Mouse (Mus musculus): Measurements from ENCODE around the gene Babam2. TPM values are rescaled to one million over a fixed set of nuclear protein-coding genes. Genes with fewer than 3 reads are reported as not detected.

Babam2 gene
- polyA plus RNA-seq, 1 experiment = 7.0 TPM

- H3K4me1 ChIP-seq (ENCODE audit: control insufficient read depth) = no peaks in the 10 kb centered on the region
- TF ChIP-seq TAL1 (IDR thresholded peaks at IDR 0.05; ENCODE audit: low read length) = no peak
- no peak for TF ChIP-seq GATA1 (IDR thresholded peaks at IDR 0.05; ENCODE audit: low read length)
- H3K27me3 ChIP-seq (ENCODE audit: control insufficient read depth) = no peaks in the 10 kb centered on the region
- no peak overlapping the region for H3K4me3 ChIP-seq (replicated peaks)
- H3K36me3 ChIP-seq (ENCODE audit: control insufficient read depth) = no peaks in the 10 kb centered on the region
- no peaks in the 10 kb centered on the region for H3K9me3 ChIP-seq (ENCODE audit: control insufficient read depth, low read length)
Observed at GRCm38 (mm10) chr5:31936523-31936922, 239.0 kb downstream of the Babam2 start.

- Histone ChIP-seq H3K9me3 (ENCODE audit: control insufficient read depth, low read length) (no peaks in the 10 kb centered on the region), H3K4me1 (ENCODE audit: control insufficient read depth) (no peaks in the 10 kb centered on the region), H3K4me3 (replicated peaks) (no peak overlapping the region), H3K27me3 (ENCODE audit: control insufficient read depth) (no peaks in the 10 kb centered on the region), H3K36me3 (ENCODE audit: control insufficient read depth) (no peaks in the 10 kb centered on the region)
- TF ChIP-seq GATA1 (IDR thresholded peaks at IDR 0.05; ENCODE audit: low read length) = no peak
Observed at GRCm38 (mm10) chr5:31940876-31941275, 243.4 kb downstream of the Babam2 start.

GRCm38 (mm10) chr5:31947185-31947584 lies 249.7 kb downstream of the Babam2 start:
- Histone ChIP-seq H3K36me3 (ENCODE audit: control insufficient read depth) (no peaks in the 10 kb centered on the region), H3K4me1 (ENCODE audit: control insufficient read depth) (no peaks in the 10 kb centered on the region), H3K4me3 (replicated peaks) (no peak overlapping the region), H3K27me3 (ENCODE audit: control insufficient read depth) (no peaks in the 10 kb centered on the region), H3K9me3 (ENCODE audit: control insufficient read depth, low read length) (no peaks in the 10 kb centered on the region)
- no peak for TF ChIP-seq TAL1 (IDR thresholded peaks at IDR 0.05; ENCODE audit: low read length)
- TF ChIP-seq GATA1 (IDR thresholded peaks at IDR 0.05; ENCODE audit: low read length) = no peak

GRCm38 (mm10) chr5:31949389-31949788 lies 251.9 kb downstream of the Babam2 start:
- no peaks in the 10 kb centered on the region for H3K27me3 ChIP-seq (ENCODE audit: control insufficient read depth)
- no peaks in the 10 kb centered on the region for H3K9me3 ChIP-seq (ENCODE audit: control insufficient read depth, low read length)
- TF ChIP-seq GATA1 (IDR thresholded peaks at IDR 0.05; ENCODE audit: low read length) = no peak
- TF ChIP-seq TAL1 (IDR thresholded peaks at IDR 0.05; ENCODE audit: low read length) = no peak
- H3K4me1 ChIP-seq (ENCODE audit: control insufficient read depth) = no peaks in the 10 kb centered on the region
- no peaks in the 10 kb centered on the region for H3K36me3 ChIP-seq (ENCODE audit: control insufficient read depth)
- no peak overlapping the region for H3K4me3 ChIP-seq (replicated peaks)

GRCm38 (mm10) chr5:31950532-31950931 lies 253.0 kb downstream of the Babam2 start:
- no peak overlapping the region for H3K4me3 ChIP-seq (replicated peaks)
- H3K27me3 ChIP-seq (ENCODE audit: control insufficient read depth) = no peaks in the 10 kb centered on the region
- TF ChIP-seq GATA1 (IDR thresholded peaks at IDR 0.05; ENCODE audit: low read length) (no peak), TAL1 (IDR thresholded peaks at IDR 0.05; ENCODE audit: low read length) (no peak)
- no peaks in the 10 kb centered on the region for H3K9me3 ChIP-seq (ENCODE audit: control insufficient read depth, low read length)
- no peaks in the 10 kb centered on the region for H3K36me3 ChIP-seq (ENCODE audit: control insufficient read depth)
- H3K4me1 ChIP-seq (ENCODE audit: control insufficient read depth) = no peaks in the 10 kb centered on the region

- H3K36me3 ChIP-seq (ENCODE audit: control insufficient read depth) = no peaks in the 10 kb centered on the region
- H3K4me3 ChIP-seq (replicated peaks) = no peak overlapping the region
- H3K9me3 ChIP-seq (ENCODE audit: control insufficient read depth, low read length) = no peaks in the 10 kb centered on the region
- TF ChIP-seq TAL1 (IDR thresholded peaks at IDR 0.05; ENCODE audit: low read length) = no peak
- no peak for TF ChIP-seq GATA1 (IDR thresholded peaks at IDR 0.05; ENCODE audit: low read length)
- H3K27me3 ChIP-seq (ENCODE audit: control insufficient read depth) = no peaks in the 10 kb centered on the region
- H3K4me1 ChIP-seq (ENCODE audit: control insufficient read depth) = no peaks in the 10 kb centered on the region
Observed at GRCm38 (mm10) chr5:31955184-31955583, 257.7 kb downstream of the Babam2 start.

- Histone ChIP-seq H3K27me3 (ENCODE audit: control insufficient read depth) (no peaks in the 10 kb centered on the region), H3K9me3 (ENCODE audit: control insufficient read depth, low read length) (no peaks in the 10 kb centered on the region), H3K4me1 (ENCODE audit: control insufficient read depth) (no peaks in the 10 kb centered on the region), H3K36me3 (ENCODE audit: control insufficient read depth) (no peaks in the 10 kb centered on the region), H3K4me3 (replicated peaks) (no peak overlapping the region)
- no peak for TF ChIP-seq GATA1 (IDR thresholded peaks at IDR 0.05; ENCODE audit: low read length)
- TF ChIP-seq TAL1 (IDR thresholded peaks at IDR 0.05; ENCODE audit: low read length) = no peak
Observed at GRCm38 (mm10) chr5:31956336-31956735, 258.9 kb downstream of the Babam2 start.

- Histone ChIP-seq H3K9me3 (ENCODE audit: control insufficient read depth, low read length) (no peaks in the 10 kb centered on the region), H3K4me1 (ENCODE audit: control insufficient read depth) (no peaks in the 10 kb centered on the region), H3K27me3 (ENCODE audit: control insufficient read depth) (no peaks in the 10 kb centered on the region), H3K36me3 (ENCODE audit: control insufficient read depth) (no peaks in the 10 kb centered on the region), H3K4me3 (replicated peaks) (no peak overlapping the region)
- TF ChIP-seq TAL1 (IDR thresholded peaks at IDR 0.05; ENCODE audit: low read length) (no peak), GATA1 (IDR thresholded peaks at IDR 0.05; ENCODE audit: low read length) (no peak)
Observed at GRCm38 (mm10) chr5:31959886-31960285, 262.4 kb downstream of the Babam2 start.

- H3K9me3 ChIP-seq (ENCODE audit: control insufficient read depth, low read length) = no peaks in the 10 kb centered on the region
- no peaks in the 10 kb centered on the region for H3K4me1 ChIP-seq (ENCODE audit: control insufficient read depth)
- no peak overlapping the region for H3K4me3 ChIP-seq (replicated peaks)
- no peaks in the 10 kb centered on the region for H3K27me3 ChIP-seq (ENCODE audit: control insufficient read depth)
- H3K36me3 ChIP-seq (ENCODE audit: control insufficient read depth) = no peaks in the 10 kb centered on the region
- TF ChIP-seq GATA1 (IDR thresholded peaks at IDR 0.05; ENCODE audit: low read length) = no peak
- TF ChIP-seq TAL1 (IDR thresholded peaks at IDR 0.05; ENCODE audit: low read length) = no peak
Observed at GRCm38 (mm10) chr5:31961423-31961822, 263.9 kb downstream of the Babam2 start.

GRCm38 (mm10) chr5:31962346-31962745 lies 264.9 kb downstream of the Babam2 start:
- TF ChIP-seq TAL1 (IDR thresholded peaks at IDR 0.05; ENCODE audit: low read length) (no peak), GATA1 (IDR thresholded peaks at IDR 0.05; ENCODE audit: low read length) (no peak)
- no peaks in the 10 kb centered on the region for H3K36me3 ChIP-seq (ENCODE audit: control insufficient read depth)
- no peaks in the 10 kb centered on the region for H3K4me1 ChIP-seq (ENCODE audit: control insufficient read depth)
- no peak overlapping the region for H3K4me3 ChIP-seq (replicated peaks)
- no peaks in the 10 kb centered on the region for H3K27me3 ChIP-seq (ENCODE audit: control insufficient read depth)
- H3K9me3 ChIP-seq (ENCODE audit: control insufficient read depth, low read length) = no peaks in the 10 kb centered on the region

Measured in erythroblast, embryonic 14.5 days (primary cell).